Mouse (Mus musculus) embryonic fibroblast, embryonic 13.5 days (primary cell): ENCODE results near the gene Mrps23.

ENCODE experiments used
- CTCF ChIP-seq: IDR thresholded peaks from 2 replicates; pipeline ENCODE4 v1.5.1; 2011; ENCODE audit warnings: mild to moderate bottlenecking, control low read depth, low read length, moderate library complexity, borderline replicate concordance; ENCODE audit not compliant: insufficient read depth
- POLR2A ChIP-seq: IDR thresholded peaks from 2 replicates; pipeline ENCODE4 v1.6.1; 2011; ENCODE audit warnings: low read depth, mild to moderate bottlenecking, control low read depth, low read length, moderate library complexity

GRCm38 (mm10) chr11:88253514-88254167, 49.5 kb downstream of the Mrps23 start:
- TF ChIP-seq CTCF (no peak), POLR2A (no peak)
